Comparison of ENCODE assay signal across 10 mouse cellular contexts in the genomic region with DNA sequence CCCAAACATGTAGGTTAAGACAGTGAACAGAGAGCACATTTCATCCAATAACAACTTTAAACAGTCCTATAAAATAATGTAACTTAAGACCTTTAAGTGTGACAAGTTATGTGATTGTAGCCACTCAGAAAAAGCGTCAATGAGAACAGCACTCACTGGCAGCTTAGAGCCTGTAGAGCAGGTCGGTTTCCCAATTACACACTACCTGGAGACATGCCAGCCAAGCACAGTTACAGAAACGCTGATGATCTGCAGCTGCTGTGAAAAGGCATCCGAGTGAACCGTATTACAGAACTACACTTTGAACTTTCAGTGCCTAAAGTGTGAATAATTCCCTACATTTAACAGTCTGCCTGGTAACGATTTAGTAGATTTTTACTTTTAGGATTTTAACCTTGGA. TPM values are rescaled to one million over a fixed set of nuclear protein-coding genes. Genes with fewer than 3 reads are reported as not detected.
DNase-seq lines count a peak whose midpoint lies in the region; ATAC-seq and TF ChIP-seq lines count a peak whose summit lies in the region.
"Had no signal": no experiment of that assay in that cellular context is flagged by ENCODE, and none has a peak within 500 bp of the region (broad histone marks: within the 10 kb centered on the region; RNA-seq: fewer than 3 reads in every experiment).

No protein-coding gene starts in this region.

- WGBS in lung, adult 2 months = 48% methylated on average over 6 of the region's 6 CpGs
- 72% methylated on average over 6 of the region's 6 CpGs for WGBS in intestine, embryonic 16.5 days

- no peaks in the 10 kb centered on the region for H3K4me1 ChIP-seq in lung, adult 2 months (ENCODE audit: control insufficient read depth, insufficient read depth, low read length)
- no peaks in the 10 kb centered on the region for H3K4me1 ChIP-seq in intestine, embryonic 16.5 days (ENCODE audit: control insufficient read depth, insufficient read depth, low read length)
- H3K4me1 ChIP-seq: megakaryocyte, embryonic 14.5 days had no signal

- H3K27ac ChIP-seq in intestine, embryonic 16.5 days (ENCODE audit: low read length) = no peak overlapping the region
- H3K27ac ChIP-seq: hindbrain, embryonic 14.5 days had no signal

- H3K27me3 ChIP-seq in intestine, embryonic 16.5 days (replicated peaks; ENCODE audit: control insufficient read depth, insufficient read depth, low read length) = no peaks in the 10 kb centered on the region
- H3K27me3 ChIP-seq: megakaryocyte, embryonic 14.5 days had no signal

- no peak for TF ChIP-seq CTCF in lung, adult 2 months (IDR thresholded peaks at IDR 0.05; ENCODE audit: insufficient read depth, low read length)

- peaks cover 5% of the 10 kb centered on the region; the same call in 1 of the 2 replicates for H3K36me3 ChIP-seq in intestine, embryonic 16.5 days (ENCODE audit: control insufficient read depth, insufficient read depth, low read length)

- H3K9ac ChIP-seq in intestine, embryonic 16.5 days (ENCODE audit: low read depth, low read length) = no peak overlapping the region
- H3K9ac ChIP-seq: hindbrain, embryonic 14.5 days had no signal

- peak; percentile 15 to 44 for DNase-seq in heart, adult 18-20 months
- no peak for DNase-seq in heart, postnatal 25 days (ENCODE audit: low spot score)
- peak; percentile 18 to 48 for DNase-seq in lung, adult 18-20 months
- DNase-seq in lung, adult 2 months = no peak
- peak; percentile 19 to 50 for DNase-seq in kidney, postnatal 36 days
- peak; percentile 33 for DNase-seq in skeletal muscle tissue, adult 2 months (ENCODE audit: low read depth, low spot score)
- DNase-seq: thymus, postnatal 14 days had no signal

- ATAC-seq in intestine, embryonic 16.5 days = no peak

- H3K9me3 ChIP-seq in intestine, embryonic 16.5 days (ENCODE audit: control insufficient read depth, low read length) = no peaks in the 10 kb centered on the region
- H3K9me3 ChIP-seq: megakaryocyte, embryonic 14.5 days had no signal

- TF ChIP-seq POLR2A in lung, adult 2 months (IDR thresholded peaks at IDR 0.05; ENCODE audit: borderline replicate concordance, extremely low read depth, low read depth, low read length) = no peak

- H3K4me3 ChIP-seq in lung, adult 2 months (replicated peaks; ENCODE audit: extremely low read depth, low read depth, low read length) = no peak overlapping the region
- no peak overlapping the region for H3K4me3 ChIP-seq in intestine, embryonic 16.5 days (ENCODE audit: low read length)
- H3K4me3 ChIP-seq: megakaryocyte, embryonic 14.5 days had no signal

- H3K4me2 ChIP-seq in intestine, embryonic 16.5 days (ENCODE audit: low read depth, low read length) = no peak overlapping the region
- H3K4me2 ChIP-seq: hindbrain, embryonic 14.5 days had no signal

- intact Hi-C loops in heart, postnatal 25 days (cut with DNase I) = no loop called here

RNA-seq across cellular contexts. Expression of gene Cbll1, which starts 13.0 kb away (rescaled TPM):
- 10 to 100 TPM in 1 of 2 experiments, 1 to 10 TPM in 1; 9.1 to 10.1 TPM for total RNA-seq in heart, adult 18-20 months (2021)
- 10 to 100 TPM; 10.1 to 11.1 TPM for total RNA-seq in heart, postnatal 25 days (2021)
- polyA plus RNA-seq in lung, adult 2 months (2012; rRNA removed) = 4.4 and 6.0 TPM in 2 replicates
- polyA plus RNA-seq in intestine, embryonic 16.5 days (2015; fragmentation: Nextera tagmentation; extraction: Ambion mirVana) = 10.9 and 12.1 TPM in 2 replicates

Comparison
In these comparisons a context has a peak if more than half of its experiments do, and no peak if none do; other contexts are left out.
1. DNase-seq: peak in heart, adult 18-20 months (2 of 2), lung, adult 18-20 months (2 of 2), kidney, postnatal 36 days (2 of 2) and skeletal muscle tissue, adult 2 months (single experiment); none in heart, postnatal 25 days (single experiment) and lung, adult 2 months (single experiment).